Mouse (Mus musculus) neutrophil, adult 83 days (primary cell): Measurements from ENCODE around the gene Rbm46. TPM values are rescaled to one million over a fixed set of nuclear protein-coding genes. Genes with fewer than 3 reads are reported as not detected.

Experiments
- total RNA-seq, 2 experiments: library from RNA; stranded (reverse); gene quantifications; one replicate each; pipeline ENCODE4 v1.2.4; 2023

The Rbm46 gene
- total RNA-seq = not detected

GRCm38 (mm10) chr3:82876372-82876739, at the start of gene Rbm46:
Rbm46 (minus strand) TSS chr3:82876483.

GRCm38 (mm10) chr3:82903613-82904205, 27.4 kb upstream of the Rbm46 start, which contains the start of gene Lrat:
Lrat (minus strand) TSS chr3:82903973.

Other genes starting within 250 kb of the Rbm46 start
- gene Lrat, start 27.5 kb upstream of the Rbm46 start, total RNA-seq = not detected
- not detected for gene Fgg, start 131.2 kb upstream of the Rbm46 start, total RNA-seq
- gene Fga, start 149.6 kb upstream of the Rbm46 start, total RNA-seq = not detected
- not detected for gene Fgb, start 173.4 kb upstream of the Rbm46 start, total RNA-seq
- gene Plrg1, start 179.0 kb upstream of the Rbm46 start, total RNA-seq = 10 to 100 TPM; 35.6 to 40.9 TPM